Mouse (Mus musculus): ENCODE measurements at regions not wholly inside any gene's neighbourhood (a gene's known extent, or its start where the extent isn't known, plus 50 kb on each side); places are given as distances from the start of the nearest gene placed in this dataset.

DNA sequence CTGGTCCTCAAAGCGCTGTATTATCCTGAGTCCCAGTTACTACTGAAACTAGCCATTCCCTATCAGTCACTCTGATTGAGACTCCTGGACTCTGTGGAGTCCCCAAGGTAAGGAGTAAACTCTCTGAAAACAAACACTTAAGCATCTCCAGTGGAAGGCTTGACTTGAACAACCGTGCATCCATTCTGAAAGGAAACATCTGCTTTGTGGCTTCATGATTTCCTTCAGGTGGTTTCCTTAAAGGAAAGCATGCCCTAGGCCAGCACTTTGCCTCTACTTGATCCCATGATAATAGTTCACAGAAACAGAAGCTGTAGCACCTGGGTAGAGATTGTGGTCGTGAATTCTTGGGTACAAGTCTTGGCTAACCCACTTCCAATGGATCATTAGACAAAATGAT is 235.0 kb upstream of the Adra1b start:
- H3K4me2 ChIP-seq (ENCODE audit: low read length): no peak overlapping the region
- no peak overlapping the region for H3K4me3 ChIP-seq (ENCODE audit: control insufficient read depth in 1 of 2, insufficient read depth in 1 of 2, low read depth in 1 of 2, low read length in 2 of 2)
- no peaks in the 10 kb centered on the region for H3K36me3 ChIP-seq (ENCODE audit: control insufficient read depth, insufficient read depth, low read length)
- no peak for ATAC-seq (ENCODE audit: insufficient number of reproducible peaks, insufficient read depth, low FRiP score, low read depth)
- H3K9me3 ChIP-seq (ENCODE audit: control insufficient read depth, low read length): no peaks in the 10 kb centered on the region
- H3K27me3 ChIP-seq (ENCODE audit: control insufficient read depth, insufficient read depth, low read length): no peaks in the 10 kb centered on the region
- H3K9ac ChIP-seq (ENCODE audit: low read length): no peak overlapping the region
- WGBS: 85% methylated on average over 3 of the region's 3 CpGs
- no peak overlapping the region for H3K27ac ChIP-seq (replicated peaks in 1 of 2; ENCODE audit: control insufficient read depth in 1 of 2, insufficient read depth in 1 of 2, low read depth in 2 of 2, low read length in 2 of 2)
- H3K4me1 ChIP-seq (ENCODE audit: control insufficient read depth in 2 of 2, insufficient read depth in 2 of 2, low read length in 2 of 2): no peaks in the 10 kb centered on the region

DNA sequence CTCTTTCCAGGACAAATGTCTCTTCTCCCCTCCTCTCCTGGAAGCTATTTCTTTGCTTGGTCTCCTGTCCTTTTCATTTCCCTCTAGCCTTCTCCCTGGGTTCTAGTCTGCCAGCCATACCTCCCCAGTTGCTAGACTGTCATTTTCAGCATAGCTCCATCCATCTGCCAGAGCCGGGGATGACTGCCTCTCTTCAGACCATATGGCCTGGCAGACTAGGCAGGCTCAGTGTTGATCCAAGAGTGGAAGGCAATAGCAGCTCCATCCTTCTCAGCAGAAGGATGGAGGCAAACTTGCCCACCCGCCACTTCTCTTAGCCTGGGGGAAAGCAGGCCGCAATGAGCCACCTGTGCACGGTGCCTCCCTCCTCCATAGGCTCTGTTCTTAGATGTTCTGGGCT is 242.0 kb upstream of the Adra1b start:
- no peaks in the 10 kb centered on the region for H3K27me3 ChIP-seq (ENCODE audit: control insufficient read depth, insufficient read depth, low read length)
- WGBS: 83% methylated on average over 4 of the region's 4 CpGs
- no peak for ATAC-seq (ENCODE audit: insufficient number of reproducible peaks, insufficient read depth, low FRiP score, low read depth)

DNA sequence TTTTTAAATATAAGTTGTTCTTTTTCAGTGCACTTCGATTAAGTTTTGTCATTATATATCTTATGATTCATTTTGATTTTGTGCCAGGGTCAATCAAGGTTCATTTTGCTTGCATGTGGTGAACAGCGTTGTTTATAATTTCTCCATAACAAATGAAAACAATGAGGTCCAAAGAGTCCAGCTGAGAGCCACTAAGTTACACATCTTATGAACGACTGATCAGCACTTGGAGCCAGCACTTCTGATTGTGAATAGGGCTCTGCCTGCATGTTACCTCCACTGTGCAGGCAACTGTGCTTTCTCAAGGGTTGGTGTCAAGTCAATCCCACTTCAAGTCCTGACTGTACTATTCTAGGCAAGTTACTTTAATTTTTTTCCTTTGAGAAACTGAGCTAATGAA is 243.5 kb upstream of the Adra1b start:
- no peak overlapping the region for H3K4me3 ChIP-seq (ENCODE audit: control insufficient read depth in 1 of 2, insufficient read depth in 1 of 2, low read depth in 1 of 2, low read length in 2 of 2)
- no peak for ATAC-seq (ENCODE audit: insufficient number of reproducible peaks, insufficient read depth, low FRiP score, low read depth)
- H3K4me1 ChIP-seq (ENCODE audit: control insufficient read depth in 2 of 2, insufficient read depth in 2 of 2, low read length in 2 of 2): no peaks in the 10 kb centered on the region
- H3K36me3 ChIP-seq (ENCODE audit: control insufficient read depth, insufficient read depth, low read length): no peaks in the 10 kb centered on the region
- H3K4me2 ChIP-seq (ENCODE audit: low read length): no peak overlapping the region
- no peak overlapping the region for H3K9ac ChIP-seq (ENCODE audit: low read length)
- H3K27ac ChIP-seq (replicated peaks in 1 of 2; ENCODE audit: control insufficient read depth in 1 of 2, insufficient read depth in 1 of 2, low read depth in 2 of 2, low read length in 2 of 2): no peak overlapping the region
- no peaks in the 10 kb centered on the region for H3K27me3 ChIP-seq (ENCODE audit: control insufficient read depth, insufficient read depth, low read length)
- H3K9me3 ChIP-seq (ENCODE audit: control insufficient read depth, low read length): no peaks in the 10 kb centered on the region
- 77% methylated on average over 3 of the region's 3 CpGs for WGBS

More for the DNA sequence above, 242.0 kb upstream of the Adra1b start:
- Histone ChIP-seq H3K36me3 (ENCODE audit: control insufficient read depth, insufficient read depth, low read length) (no peaks in the 10 kb centered on the region), H3K9ac (ENCODE audit: low read length) (no peak overlapping the region), H3K4me1 (ENCODE audit: control insufficient read depth in 2 of 2, insufficient read depth in 2 of 2, low read length in 2 of 2) (no peaks in the 10 kb centered on the region), H3K4me2 (ENCODE audit: low read length) (no peak overlapping the region), H3K9me3 (ENCODE audit: control insufficient read depth, low read length) (no peaks in the 10 kb centered on the region), H3K4me3 (ENCODE audit: control insufficient read depth in 1 of 2, insufficient read depth in 1 of 2, low read depth in 1 of 2, low read length in 2 of 2) (no peak overlapping the region), H3K27ac (replicated peaks in 1 of 2; ENCODE audit: control insufficient read depth in 1 of 2, insufficient read depth in 1 of 2, low read depth in 2 of 2, low read length in 2 of 2) (no peak overlapping the region)

DNA sequence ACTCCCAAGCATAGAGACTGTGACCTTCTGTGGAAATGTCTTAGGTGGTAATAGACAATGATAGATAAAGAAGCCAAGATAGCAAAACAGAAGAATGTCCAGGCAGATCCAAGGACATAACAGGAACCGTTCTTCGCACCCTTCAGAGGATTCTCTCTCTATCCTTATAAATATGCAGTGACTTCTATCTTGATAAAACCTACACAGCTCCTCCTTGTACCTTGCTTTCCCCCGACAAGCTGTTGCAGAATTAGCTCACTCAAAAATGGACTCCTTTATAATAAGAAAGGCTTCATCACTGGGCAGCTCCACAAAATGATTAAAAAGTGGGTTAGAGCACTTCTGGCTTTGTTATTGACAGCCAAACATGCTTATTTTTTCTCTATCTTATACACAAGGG is 245.4 kb upstream of the Adra1b start:
- WGBS: 87% methylated on average over 3 of the region's 3 CpGs
- H3K4me3 ChIP-seq (ENCODE audit: control insufficient read depth in 1 of 2, insufficient read depth in 1 of 2, low read depth in 1 of 2, low read length in 2 of 2): no peak overlapping the region
- no peak overlapping the region for H3K9ac ChIP-seq (ENCODE audit: low read length)
- no peak overlapping the region for H3K27ac ChIP-seq (replicated peaks in 1 of 2; ENCODE audit: control insufficient read depth in 1 of 2, insufficient read depth in 1 of 2, low read depth in 2 of 2, low read length in 2 of 2)
- no peak overlapping the region for H3K4me2 ChIP-seq (ENCODE audit: low read length)
- no peaks in the 10 kb centered on the region for H3K9me3 ChIP-seq (ENCODE audit: control insufficient read depth, low read length)
- ATAC-seq (ENCODE audit: insufficient number of reproducible peaks, insufficient read depth, low FRiP score, low read depth): no peak
- H3K4me1 ChIP-seq (ENCODE audit: control insufficient read depth in 2 of 2, insufficient read depth in 2 of 2, low read length in 2 of 2): no peaks in the 10 kb centered on the region
- H3K27me3 ChIP-seq (ENCODE audit: control insufficient read depth, insufficient read depth, low read length): no peaks in the 10 kb centered on the region
- no peaks in the 10 kb centered on the region for H3K36me3 ChIP-seq (ENCODE audit: control insufficient read depth, insufficient read depth, low read length)

DNA sequence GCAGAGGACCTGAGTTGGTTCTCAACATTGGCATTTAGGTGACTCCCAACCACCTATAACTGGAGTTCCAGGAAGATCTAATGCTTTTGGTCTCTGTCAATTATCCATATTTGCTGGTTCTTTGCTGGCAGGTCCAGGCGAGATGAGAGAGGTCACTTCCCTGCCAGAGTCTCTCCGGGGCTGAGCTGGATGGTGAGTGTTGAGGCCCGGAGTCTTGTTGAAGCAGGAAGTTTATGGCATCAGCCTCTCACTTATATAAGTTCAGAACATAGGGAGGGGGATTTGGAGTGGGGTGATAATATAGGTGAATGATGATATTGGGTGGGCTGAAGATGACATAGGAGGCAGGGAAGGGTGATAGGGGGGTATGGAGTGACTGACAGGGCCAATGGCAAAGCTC is 246.3 kb upstream of the Il12b start:
- H3K27me3 ChIP-seq (ENCODE audit: control insufficient read depth, insufficient read depth, low read length): no peaks in the 10 kb centered on the region
- H3K36me3 ChIP-seq (ENCODE audit: control insufficient read depth, insufficient read depth, low read length): no peaks in the 10 kb centered on the region
- H3K4me3 ChIP-seq (ENCODE audit: control insufficient read depth in 1 of 2, insufficient read depth in 1 of 2, low read depth in 1 of 2, low read length in 2 of 2): no peak overlapping the region
- WGBS: 82% methylated on average over 3 of the region's 3 CpGs
- H3K9me3 ChIP-seq (ENCODE audit: control insufficient read depth, low read length): no peaks in the 10 kb centered on the region
- no peak for ATAC-seq (ENCODE audit: insufficient number of reproducible peaks, insufficient read depth, low FRiP score, low read depth)
- H3K4me1 ChIP-seq (ENCODE audit: control insufficient read depth in 2 of 2, insufficient read depth in 2 of 2, low read length in 2 of 2): peaks cover 10 to 22% of the 10 kb centered on the region in 2 experiments; a peak in 3 of 4 replicates
- no peak overlapping the region for H3K27ac ChIP-seq (replicated peaks in 1 of 2; ENCODE audit: control insufficient read depth in 1 of 2, insufficient read depth in 1 of 2, low read depth in 2 of 2, low read length in 2 of 2)
- H3K4me2 ChIP-seq (ENCODE audit: low read length): no peak overlapping the region
- no peak overlapping the region for H3K9ac ChIP-seq (ENCODE audit: low read length)

DNA sequence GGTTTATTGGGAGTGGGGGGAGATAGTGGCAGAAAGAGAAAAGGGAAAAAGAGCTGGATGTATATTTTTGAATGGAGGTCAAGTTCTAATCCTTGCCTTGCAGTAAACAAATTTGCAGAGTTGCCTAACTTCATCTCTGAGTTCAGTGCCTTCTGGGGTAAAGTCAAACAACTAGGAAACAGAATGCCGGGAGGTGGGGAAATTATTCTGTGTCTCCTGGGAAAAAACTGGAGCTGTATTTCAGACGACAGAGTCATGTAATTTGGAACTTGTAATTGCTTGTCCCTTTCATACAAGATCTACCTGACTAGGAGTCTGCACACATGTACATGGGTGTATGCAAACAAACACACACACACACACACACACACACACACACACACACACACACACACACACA is 244.3 kb upstream of the Il12b start:
- Histone ChIP-seq H3K4me3 (ENCODE audit: control insufficient read depth in 1 of 2, insufficient read depth in 1 of 2, low read depth in 1 of 2, low read length in 2 of 2) (no peak overlapping the region), H3K27ac (replicated peaks in 1 of 2; ENCODE audit: control insufficient read depth in 1 of 2, insufficient read depth in 1 of 2, low read depth in 2 of 2, low read length in 2 of 2) (peak overlapping the region in 1 of 2 experiments; percentile 4; a peak in 2 of 4 replicates), H3K9ac (ENCODE audit: low read length) (no peak overlapping the region), H3K36me3 (ENCODE audit: control insufficient read depth, insufficient read depth, low read length) (no peaks in the 10 kb centered on the region), H3K4me2 (ENCODE audit: low read length) (no peak overlapping the region), H3K9me3 (ENCODE audit: control insufficient read depth, low read length) (no peaks in the 10 kb centered on the region), H3K27me3 (ENCODE audit: control insufficient read depth, insufficient read depth, low read length) (no peaks in the 10 kb centered on the region), H3K4me1 (ENCODE audit: control insufficient read depth in 2 of 2, insufficient read depth in 2 of 2, low read length in 2 of 2) (peaks cover 10 to 22% of the 10 kb centered on the region in 2 experiments; a peak in 3 of 4 replicates)
- ATAC-seq (ENCODE audit: insufficient number of reproducible peaks, insufficient read depth, low FRiP score, low read depth): no peak
- 45% methylated on average over 2 of the region's 2 CpGs for WGBS

DNA sequence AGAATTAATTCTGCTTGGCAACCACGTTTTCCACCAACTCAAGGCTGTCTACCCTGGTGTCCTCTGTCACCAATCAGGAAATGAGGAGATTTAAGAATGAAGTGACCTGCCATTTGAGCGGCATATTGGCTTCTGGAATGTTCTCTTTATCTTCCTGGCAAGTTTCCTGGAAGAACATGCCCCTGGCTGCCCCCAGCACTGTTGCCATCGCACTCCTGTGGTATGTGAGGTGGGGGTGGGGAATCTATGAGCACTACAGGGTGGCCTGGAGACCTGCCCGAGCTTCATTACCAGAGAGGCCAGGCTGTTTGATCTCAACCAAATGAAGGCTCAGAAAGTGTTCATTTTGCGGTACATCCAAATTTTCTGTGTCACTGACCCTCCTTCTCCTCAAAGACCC is 243.8 kb upstream of the Il12b start:
- H3K27me3 ChIP-seq (ENCODE audit: control insufficient read depth, insufficient read depth, low read length): no peaks in the 10 kb centered on the region
- H3K27ac ChIP-seq (replicated peaks in 1 of 2; ENCODE audit: control insufficient read depth in 1 of 2, insufficient read depth in 1 of 2, low read depth in 2 of 2, low read length in 2 of 2): peak overlapping the region; percentile 4 to 15; a peak in 3 of 4 replicates
- ATAC-seq (ENCODE audit: insufficient number of reproducible peaks, insufficient read depth, low FRiP score, low read depth): peak; percentile 89
- H3K9ac ChIP-seq (ENCODE audit: low read length): no peak overlapping the region
- peaks cover 10 to 22% of the 10 kb centered on the region in 2 experiments; a peak in 3 of 4 replicates for H3K4me1 ChIP-seq (ENCODE audit: control insufficient read depth in 2 of 2, insufficient read depth in 2 of 2, low read length in 2 of 2)
- no peak overlapping the region for H3K4me3 ChIP-seq (ENCODE audit: control insufficient read depth in 1 of 2, insufficient read depth in 1 of 2, low read depth in 1 of 2, low read length in 2 of 2)
- WGBS: 16% methylated on average over 5 of the region's 5 CpGs
- H3K9me3 ChIP-seq (ENCODE audit: control insufficient read depth, low read length): no peaks in the 10 kb centered on the region
- H3K36me3 ChIP-seq (ENCODE audit: control insufficient read depth, insufficient read depth, low read length): no peaks in the 10 kb centered on the region
- 0 out of 2 replicates have a peak overlapping the region, but pooled peaks have one; percentile 3 for H3K4me2 ChIP-seq (ENCODE audit: low read length)

Measured in heart, embryonic 14.5 days (tissue).